Mouse (Mus musculus) heart, embryonic 11.5 days (tissue): ENCODE data around the gene Gm17651. TPM values are rescaled to one million over a fixed set of nuclear protein-coding genes. Genes with fewer than 3 reads are reported as not detected.

ENCODE experiments used
- ATAC-seq: fragments of 200-750 bp; cut with Nextera tagmentation; replicated peaks from 2 replicates; pipeline ENCODE4 v1.8.0; 2017; ENCODE audit warnings: moderate library complexity; ENCODE audit not compliant: insufficient number of reproducible peaks, low FRiP score, low TSS enrichment
- H3K27ac ChIP-seq: fragments of 300-500 bp; sonication (generic); 2 replicates; pipeline ENCODE4 v1.5.1; 2014; ENCODE audit warnings: mild to moderate bottlenecking, low read depth, low read length
- H3K27me3 ChIP-seq: fragments of 300-500 bp; sonication (generic); 2 replicates; pipeline ENCODE4 v1.6.1; 2014; ENCODE audit warnings: mild to moderate bottlenecking, low read length, mixed read lengths; ENCODE audit not compliant: control insufficient read depth, insufficient read depth
- H3K36me3 ChIP-seq: fragments of 300-500 bp; sonication (generic); 2 replicates; pipeline ENCODE4 v1.6.1; 2014; ENCODE audit warnings: mild to moderate bottlenecking, low read length, moderate library complexity, mixed read lengths; ENCODE audit not compliant: control insufficient read depth, insufficient read depth
- H3K4me1 ChIP-seq: fragments of 300-500 bp; sonication (generic); 2 replicates; pipeline ENCODE4 v1.6.1; 2014; ENCODE audit warnings: low read length; ENCODE audit not compliant: control insufficient read depth, insufficient read depth
- H3K4me2 ChIP-seq: fragments of 300-500 bp; sonication (generic); 2 replicates; pipeline ENCODE4 v1.6.1; 2014; ENCODE audit warnings: mild to moderate bottlenecking, moderate library complexity
- H3K4me3 ChIP-seq: fragments of 300-500 bp; sonication (generic); 2 replicates; pipeline ENCODE4 v1.5.1; 2014; ENCODE audit warnings: low read depth, low read length
- H3K9ac ChIP-seq: fragments of 300-500 bp; sonication (generic); 2 replicates; pipeline ENCODE4 v1.6.1; 2014; ENCODE audit warnings: mild to moderate bottlenecking, low read depth, low read length, moderate library complexity
- H3K9me3 ChIP-seq: fragments of 300-500 bp; sonication (generic); replicated peaks from 2 replicates; pipeline ENCODE4 v1.6.1; 2016; ENCODE audit warnings: low read length; ENCODE audit not compliant: control insufficient read depth
- WGBS: fragments of 180-500 bp; shearing (Covaris S2); extraction: QIAGEN DNeasy Blood & Tissue Kit; methylation state at CpG from one replicate; pipeline ENCODE4 v1.1.7; 2014; ENCODE audit not compliant: insufficient replicate concordance; 5-methylcytosine and 5-hydroxymethylcytosine counted together
- polyA plus RNA-seq: library from polyadenylated mRNA; unstranded; fragments of >200 nt; fragmentation: Nextera tagmentation; extraction: Ambion mirVana; gene quantifications from 2 replicates; pipeline ENCODE4 v1.2.1, GENCODE M21; 2014

The Gm17651 gene
- polyA plus RNA-seq, 1 experiment from 2014 or later = not detected

DNA sequence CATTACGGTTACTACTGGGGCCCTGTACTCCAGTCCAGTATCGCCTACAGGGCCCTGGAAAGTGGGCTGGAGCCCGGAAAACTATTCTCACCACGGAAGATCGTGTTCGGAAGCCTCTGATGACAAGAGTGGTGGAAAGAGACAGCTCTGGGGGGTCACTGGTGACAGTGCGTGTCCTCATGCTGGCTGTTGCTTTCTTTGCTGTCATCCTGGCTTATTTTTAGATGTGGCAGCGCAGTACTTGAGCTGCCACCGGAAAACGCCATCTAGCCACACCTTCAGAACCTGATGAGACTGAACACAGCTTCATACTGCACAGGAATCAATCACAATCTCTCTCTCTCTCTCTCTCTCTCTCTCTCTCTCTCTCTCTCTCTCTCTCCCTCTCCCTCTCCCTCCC, 22.9 kb downstream of the Gm17651 start:
- Histone ChIP-seq H3K36me3 (no peaks in the 10 kb centered on the region), H3K4me1 (peaks cover 2% of the 10 kb centered on the region; the same call in 1 of the 2 replicates), H3K27ac (peak overlapping the region; percentile 92), H3K4me3 (no peak overlapping the region), H3K9me3 (peaks cover 2% of the 10 kb centered on the region; the same call in 1 of the 2 replicates), H3K9ac (peak overlapping the region; percentile 28; the same call in 1 of the 2 replicates), H3K27me3 (no peaks in the 10 kb centered on the region), H3K4me2 (peak overlapping the region; percentile 58)
- 57% methylated on average over 10 of the region's 10 CpGs for WGBS
- no peak; the same call in 1 of the 2 replicates for ATAC-seq

DNA sequence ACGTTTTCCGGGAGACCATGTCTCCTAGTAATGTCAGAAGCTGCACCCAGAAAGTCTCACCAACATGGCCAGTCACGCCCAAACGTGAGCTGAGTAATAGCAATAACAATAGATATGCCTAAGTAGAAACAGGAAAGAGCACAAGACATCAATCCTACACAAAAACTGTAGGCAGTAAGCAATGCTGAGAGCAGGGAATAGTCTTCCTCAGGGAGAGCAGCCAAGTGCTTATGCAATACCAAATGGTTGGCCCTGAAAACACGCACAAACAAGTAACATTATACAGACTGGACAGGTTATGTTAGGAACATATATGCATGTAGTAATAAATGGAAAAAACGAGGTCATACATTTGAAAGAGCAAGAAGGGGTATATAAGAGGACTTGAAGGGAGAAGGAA, 25.0 kb downstream of the Gm17651 start:
- H3K27me3 ChIP-seq = no peaks in the 10 kb centered on the region
- H3K9ac ChIP-seq = no peak overlapping the region
- peaks cover 2% of the 10 kb centered on the region; the same call in 1 of the 2 replicates for H3K4me1 ChIP-seq
- no peak overlapping the region for H3K27ac ChIP-seq
- no peak overlapping the region for H3K4me3 ChIP-seq
- H3K9me3 ChIP-seq = no peaks in the 10 kb centered on the region; the same call in 1 of the 2 replicates
- no peak overlapping the region for H3K4me2 ChIP-seq
- 74% methylated on average over 6 of the region's 6 CpGs for WGBS
- no peak for ATAC-seq
- H3K36me3 ChIP-seq = no peaks in the 10 kb centered on the region

DNA sequence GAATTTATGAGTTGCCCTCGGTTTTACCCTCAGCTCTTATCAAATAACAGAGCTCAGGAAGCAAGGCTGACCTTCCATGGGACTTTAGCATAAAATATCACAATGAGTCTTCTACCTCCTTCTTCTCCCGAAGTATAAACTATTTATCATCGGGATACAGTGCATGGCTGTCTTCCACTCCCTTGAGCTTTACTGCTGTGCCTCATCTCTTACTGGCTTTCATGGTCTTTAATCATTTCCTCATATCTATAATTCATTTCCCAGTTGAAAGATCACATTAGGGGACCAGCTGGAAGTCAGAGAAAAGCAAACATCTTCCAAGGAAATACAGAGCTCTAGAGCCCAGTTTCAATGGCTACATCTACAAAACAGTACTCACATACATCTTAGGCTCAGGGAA, 25.5 kb downstream of the Gm17651 start:
- Histone ChIP-seq H3K4me1 (peaks cover 2% of the 10 kb centered on the region; the same call in 1 of the 2 replicates), H3K27me3 (no peaks in the 10 kb centered on the region), H3K9me3 (no peaks in the 10 kb centered on the region), H3K9ac (no peak overlapping the region), H3K36me3 (0 out of 2 replicates have a peak, but pooled peaks cover 3% of the 10 kb centered on the region), H3K4me3 (no peak overlapping the region), H3K27ac (no peak overlapping the region), H3K4me2 (no peak overlapping the region)
- 68% methylated on average over 3 of the region's 3 CpGs for WGBS
- ATAC-seq = no peak

DNA sequence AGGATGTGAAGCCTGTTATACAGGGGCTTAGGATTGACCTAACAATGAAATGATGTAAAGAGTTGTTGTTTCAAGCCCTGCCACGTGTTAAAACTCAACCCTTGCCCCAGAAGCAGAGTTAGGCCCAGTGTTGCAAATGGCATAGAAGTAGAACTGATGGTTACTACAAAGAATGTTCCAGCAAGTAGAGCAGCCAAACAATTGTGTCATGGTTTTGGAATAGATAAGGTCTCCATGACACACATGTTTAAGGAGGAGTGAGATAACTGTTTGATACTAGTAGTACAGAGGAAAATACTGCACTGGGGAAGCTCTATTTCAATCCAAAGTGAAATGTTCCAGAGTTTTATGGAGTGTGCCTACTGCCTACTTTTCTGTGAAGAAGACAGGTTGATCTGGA, 26.0 kb downstream of the Gm17651 start:
- H3K4me1 ChIP-seq = peaks cover 2% of the 10 kb centered on the region; the same call in 1 of the 2 replicates
- H3K4me3 ChIP-seq = no peak overlapping the region
- no peak overlapping the region for H3K27ac ChIP-seq
- 0 out of 2 replicates have a peak, but pooled peaks cover 3% of the 10 kb centered on the region for H3K36me3 ChIP-seq
- no peak for ATAC-seq
- no peaks in the 10 kb centered on the region for H3K9me3 ChIP-seq
- no peaks in the 10 kb centered on the region for H3K27me3 ChIP-seq
- WGBS = 35% methylated on average over 1 of the region's 1 CpGs
- no peak overlapping the region for H3K4me2 ChIP-seq
- no peak overlapping the region for H3K9ac ChIP-seq

DNA sequence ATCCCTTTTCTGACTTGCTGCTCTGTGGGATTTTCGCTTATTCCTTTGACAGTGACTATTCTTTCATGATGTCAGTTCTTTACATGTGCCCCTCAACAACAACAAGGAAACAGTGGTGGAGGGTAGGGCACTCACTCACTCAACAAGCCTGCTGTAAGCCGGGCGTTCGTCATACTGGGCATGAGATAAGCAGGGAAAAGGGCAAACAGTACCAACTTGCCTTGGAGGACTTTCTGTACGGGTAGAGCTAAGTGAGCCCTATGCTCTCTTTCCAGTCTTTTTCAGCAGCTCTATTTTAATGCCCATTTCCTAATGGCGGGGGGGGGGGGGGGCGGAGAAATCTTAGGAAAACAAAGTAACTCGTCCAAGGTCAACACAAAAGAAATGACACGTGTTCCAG, 32.5 kb downstream of the Gm17651 start:
- no peaks in the 10 kb centered on the region for H3K27me3 ChIP-seq
- no peaks in the 10 kb centered on the region for H3K9me3 ChIP-seq
- no peak overlapping the region for H3K4me3 ChIP-seq
- no peaks in the 10 kb centered on the region for H3K4me1 ChIP-seq
- H3K27ac ChIP-seq = no peak overlapping the region
- ATAC-seq = no peak
- H3K4me2 ChIP-seq = no peak overlapping the region
- 0 out of 2 replicates have a peak, but pooled peaks cover 3% of the 10 kb centered on the region for H3K36me3 ChIP-seq
- 76% methylated on average over 9 of the region's 9 CpGs for WGBS
- H3K9ac ChIP-seq = no peak overlapping the region

DNA sequence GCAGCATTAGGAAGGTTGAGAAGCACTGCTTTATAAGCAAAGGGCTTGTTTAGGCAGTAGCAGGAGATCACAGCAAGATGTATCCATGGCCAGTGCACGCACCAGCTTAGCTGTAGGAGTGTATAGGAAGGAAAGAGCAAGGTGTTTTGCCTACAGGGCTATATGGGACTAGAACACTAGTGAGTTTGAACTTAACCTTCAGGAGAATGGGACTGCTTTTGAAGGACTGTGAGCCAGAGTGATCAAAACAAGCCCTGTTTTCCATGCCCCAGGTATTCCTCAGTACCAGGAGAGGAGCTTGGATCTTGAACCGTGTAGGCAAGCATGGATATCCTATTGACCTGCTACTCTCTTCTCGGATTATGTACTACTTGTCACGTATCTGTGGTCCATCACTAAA, 33.1 kb downstream of the Gm17651 start:
- Histone ChIP-seq H3K4me2 (no peak overlapping the region), H3K9me3 (no peaks in the 10 kb centered on the region), H3K9ac (no peak overlapping the region), H3K4me3 (no peak overlapping the region), H3K36me3 (0 out of 2 replicates have a peak, but pooled peaks cover 3% of the 10 kb centered on the region), H3K4me1 (no peaks in the 10 kb centered on the region), H3K27ac (no peak overlapping the region), H3K27me3 (no peaks in the 10 kb centered on the region)
- 87% methylated on average over 4 of the region's 4 CpGs for WGBS
- ATAC-seq = no peak

DNA sequence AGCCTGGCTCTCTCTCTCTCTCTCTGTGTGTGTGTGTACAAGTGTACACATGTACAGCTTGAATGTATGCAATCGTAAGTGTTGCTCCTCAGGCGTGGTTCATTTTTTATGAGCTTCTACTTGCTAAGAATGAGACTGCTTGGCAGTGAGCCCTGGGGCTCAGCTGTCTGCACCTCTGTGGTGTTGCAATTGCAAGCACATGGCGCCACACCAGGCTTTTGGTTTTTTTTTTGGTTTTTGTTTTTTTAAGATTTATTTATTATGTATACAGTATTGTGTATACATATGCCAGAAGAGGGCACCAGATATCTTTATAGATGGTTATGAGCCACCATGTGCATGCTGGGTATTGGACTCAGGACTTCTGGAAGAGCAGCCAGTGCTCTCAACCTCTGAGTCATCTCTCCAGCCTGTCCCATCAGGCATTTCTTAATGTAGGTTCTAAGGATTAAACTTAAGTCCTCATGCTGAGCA, 40.2 kb downstream of the Gm17651 start:
- Histone ChIP-seq H3K9ac (no peak overlapping the region), H3K27me3 (no peaks in the 10 kb centered on the region), H3K27ac (no peak overlapping the region), H3K4me2 (no peak overlapping the region), H3K4me1 (no peaks in the 10 kb centered on the region), H3K36me3 (no peaks in the 10 kb centered on the region), H3K9me3 (no peaks in the 10 kb centered on the region), H3K4me3 (no peak overlapping the region)
- WGBS = 67% methylated on average over 3 of the region's 3 CpGs
- ATAC-seq = no peak

DNA sequence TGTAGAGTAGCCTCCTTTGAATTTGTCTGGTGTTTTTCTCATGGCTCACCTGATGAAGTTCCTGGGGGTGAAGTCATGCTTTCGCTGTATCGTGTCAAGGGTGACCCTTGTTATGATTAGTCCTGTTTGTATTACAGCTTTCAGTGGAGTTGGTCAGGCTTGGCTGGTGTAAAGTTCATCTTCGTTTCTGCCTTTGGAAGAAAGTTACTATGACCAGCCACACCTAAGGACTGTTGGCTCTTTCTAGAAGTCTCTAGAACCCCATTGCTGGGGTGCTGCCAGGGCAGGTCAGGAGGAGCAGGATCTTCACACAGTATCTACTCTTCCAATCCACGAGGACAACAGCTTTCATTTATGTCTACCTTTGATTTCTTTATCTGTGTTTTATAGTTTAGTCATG, 41.0 kb downstream of the Gm17651 start:
- H3K9ac ChIP-seq = no peak overlapping the region
- no peaks in the 10 kb centered on the region for H3K9me3 ChIP-seq
- WGBS = 71% methylated on average over 4 of the region's 4 CpGs
- no peaks in the 10 kb centered on the region for H3K36me3 ChIP-seq
- H3K4me1 ChIP-seq = no peaks in the 10 kb centered on the region
- no peak overlapping the region for H3K4me3 ChIP-seq
- no peak overlapping the region for H3K4me2 ChIP-seq
- H3K27me3 ChIP-seq = no peaks in the 10 kb centered on the region
- H3K27ac ChIP-seq = no peak overlapping the region
- no peak for ATAC-seq

DNA sequence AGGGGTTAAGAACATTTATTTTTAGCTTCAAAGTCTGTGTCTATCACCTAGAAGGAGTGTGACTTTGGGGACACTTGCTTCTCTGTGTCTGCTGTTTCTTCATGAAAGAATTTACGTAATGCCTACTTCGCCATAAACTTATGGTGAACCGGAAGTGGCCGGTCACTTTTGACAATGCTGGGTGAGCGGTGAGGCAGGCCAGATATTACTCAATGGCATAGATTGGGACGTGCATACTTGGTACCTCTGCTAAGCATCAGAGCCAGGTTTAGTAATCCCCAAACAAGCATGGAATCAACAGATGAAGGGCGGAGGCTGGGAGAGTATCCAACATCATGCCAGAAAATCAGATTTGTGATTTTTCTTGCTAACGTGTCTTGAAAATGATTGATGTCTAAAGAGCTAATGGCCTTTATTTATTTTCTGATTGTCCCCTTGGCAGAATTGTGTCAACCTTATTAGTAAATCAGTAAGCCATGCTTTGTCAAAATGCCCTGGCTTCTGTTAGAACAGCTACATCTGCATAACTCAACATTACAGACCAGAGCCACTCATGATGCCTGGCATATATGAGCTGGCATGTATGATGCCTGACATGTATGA, 43.1 kb downstream of the Gm17651 start:
- no peak overlapping the region for H3K4me2 ChIP-seq
- H3K4me1 ChIP-seq = no peaks in the 10 kb centered on the region
- H3K4me3 ChIP-seq = no peak overlapping the region
- no peak overlapping the region for H3K27ac ChIP-seq
- H3K9me3 ChIP-seq = no peaks in the 10 kb centered on the region
- no peaks in the 10 kb centered on the region for H3K27me3 ChIP-seq
- no peak overlapping the region for H3K9ac ChIP-seq
- no peak for ATAC-seq
- H3K36me3 ChIP-seq = no peaks in the 10 kb centered on the region
- 80% methylated on average over 8 of the region's 8 CpGs for WGBS
